Mouse (Mus musculus) brain, embryonic 14.5 days (tissue): Measurements from ENCODE around the gene Gm17455. TPM values are rescaled to one million over a fixed set of nuclear protein-coding genes. Genes with fewer than 3 reads are reported as not detected.

Experiments used
- DNase-seq: peaks from one replicate; pipeline ENCODE4 v3.0.0-alpha.2; 2011; ENCODE audit warnings: low read depth
- CTCF ChIP-seq: fragments of 200-500 bp; IDR thresholded peaks from 2 replicates; pipeline ENCODE4 v1.5.1; 2012; ENCODE audit warnings: inconsistent platforms, mild to moderate bottlenecking, moderate library complexity, borderline replicate concordance; ENCODE audit not compliant: insufficient read depth, insufficient read length; ENCODE audit errors: extremely low read depth
- POLR2A ChIP-seq: fragments of 200-500 bp; IDR thresholded peaks from 2 replicates; pipeline ENCODE4 v1.6.1; 2012; ENCODE audit warnings: mild to moderate bottlenecking, inconsistent platforms, borderline replicate concordance; ENCODE audit not compliant: poor library complexity, insufficient read depth, insufficient read length, severe bottlenecking; ENCODE audit errors: extremely low read depth
- polyA plus RNA-seq: library from polyadenylated mRNA; depleted of rRNA; stranded (reverse); fragments of >200 nt; gene quantifications from 2 replicates; pipeline ENCODE4 v1.2.3, GENCODE M21; 2012

Gm17455 gene
- polyA plus RNA-seq, 1 experiment = 9.1 TPM

- TF ChIP-seq CTCF (no peak), POLR2A (no peak)
- no peak for DNase-seq
These were observed 18.2 kb upstream of the Gm17455 start for GRCm38 (mm10) chr10:60381142-60381925.

- no peak for DNase-seq
- no peak for TF ChIP-seq POLR2A
- no peak for TF ChIP-seq CTCF
These were observed 11.2 kb upstream of the Gm17455 start for GRCm38 (mm10) chr10:60388332-60388731.

GRCm38 (mm10) chr10:60389447-60389865, 10.1 kb upstream of the Gm17455 start:
- DNase-seq = no peak
- no peak for TF ChIP-seq CTCF
- TF ChIP-seq POLR2A = no peak

- DNase-seq = no peak
- no peak for TF ChIP-seq CTCF
- no peak for TF ChIP-seq POLR2A
These were observed 9.2 kb upstream of the Gm17455 start for GRCm38 (mm10) chr10:60390177-60390903.

- TF ChIP-seq POLR2A = no peak
- no peak for TF ChIP-seq CTCF
- DNase-seq = no peak
These were observed 8.6 kb upstream of the Gm17455 start for GRCm38 (mm10) chr10:60390904-60391420.

- no peak for DNase-seq
These were observed 7.9 kb upstream of the Gm17455 start for GRCm38 (mm10) chr10:60391661-60392060.

GRCm38 (mm10) chr10:60394936-60395335, 4.6 kb upstream of the Gm17455 start:
- DNase-seq = peak; percentile 53
- TF ChIP-seq CTCF = no peak
- TF ChIP-seq POLR2A = no peak

More at GRCm38 (mm10) chr10:60391661-60392060, 7.9 kb upstream of the Gm17455 start:
- TF ChIP-seq CTCF = no peak
- no peak for TF ChIP-seq POLR2A

GRCm38 (mm10) chr10:60395605-60396004, 3.9 kb upstream of the Gm17455 start:
- no peak for DNase-seq
- TF ChIP-seq CTCF (no peak), POLR2A (no peak)

- no peak for DNase-seq
- TF ChIP-seq CTCF (no peak), POLR2A (no peak)
These were observed 1.3 kb upstream of the Gm17455 start for GRCm38 (mm10) chr10:60398051-60398814.

- DNase-seq = no peak
- TF ChIP-seq CTCF = no peak
- no peak for TF ChIP-seq POLR2A
These were observed 1.2 kb downstream of the Gm17455 start for GRCm38 (mm10) chr10:60400507-60401295.
